Mouse (Mus musculus): Measurements from ENCODE around the gene Chchd2. TPM values are rescaled to one million over a fixed set of nuclear protein-coding genes. Genes with fewer than 3 reads are reported as not detected.

Gene Chchd2
- total and polyA plus RNA-seq, 3 experiments: 78.3 to 586 (median 342) TPM

GRCm38 (mm10) chr5:129886271-129886670 lies 999 bp downstream of the Chchd2 start:
- no peaks in the 10 kb centered on the region for H3K9me3 ChIP-seq (replicated peaks)
- peak overlapping the region; percentile 80 for H3K4me3 ChIP-seq (ENCODE audit: low read depth, low read length)
- ATAC-seq (ENCODE audit: extremely low read depth, insufficient number of reproducible peaks, low FRiP score, poor library complexity, severe bottlenecking) (no peak), DNase-seq (ENCODE audit: low spot score) (peak; percentile 36)
- TF ChIP-seq TAL1 (conservative IDR thresholded peaks at IDR 0.05; ENCODE audit: low read depth, low read length): no peak
- TF ChIP-seq POLR2AphosphoS5 (IDR thresholded peaks at IDR 0.05; ENCODE audit: insufficient replicate concordance, low read depth, low read length): no peak
- TF ChIP-seq GATA1 (IDR thresholded peaks at IDR 0.05; ENCODE audit: borderline replicate concordance, low read length): no peak
- no peak for TF ChIP-seq CTCF (IDR thresholded peaks at IDR 0.05; ENCODE audit: low read depth, low read length)
- no peak for TF ChIP-seq GATA2 (IDR thresholded peaks at IDR 0.05; ENCODE audit: borderline replicate concordance, low read depth, low read length)
- H3K27me3 ChIP-seq (ENCODE audit: insufficient read depth, low read length): no peaks in the 10 kb centered on the region
- H3K36me3 ChIP-seq (replicated peaks): peaks cover 40% of the 10 kb centered on the region
- H3K4me1 ChIP-seq (ENCODE audit: insufficient read depth, low read depth, low read length): peaks cover 25% of the 10 kb centered on the region

- H3K4me1 ChIP-seq (ENCODE audit: insufficient read depth, low read depth, low read length): peaks cover 10% of the 10 kb centered on the region; the same call in 1 of the 2 replicates
- no peak for DNase-seq (ENCODE audit: low spot score)
- no peaks in the 10 kb centered on the region for H3K9me3 ChIP-seq (replicated peaks)
- no peak overlapping the region for H3K4me3 ChIP-seq (ENCODE audit: low read depth, low read length)
- H3K36me3 ChIP-seq (replicated peaks): peaks cover 50% of the 10 kb centered on the region
- no peak for TF ChIP-seq GATA1 (IDR thresholded peaks at IDR 0.05; ENCODE audit: borderline replicate concordance, low read length)
- TF ChIP-seq GATA2 (IDR thresholded peaks at IDR 0.05; ENCODE audit: borderline replicate concordance, low read depth, low read length): no peak
- TF ChIP-seq TAL1 (conservative IDR thresholded peaks at IDR 0.05; ENCODE audit: low read depth, low read length): no peak
- no peak for TF ChIP-seq POLR2AphosphoS5 (IDR thresholded peaks at IDR 0.05; ENCODE audit: insufficient replicate concordance, low read depth, low read length)
- TF ChIP-seq CTCF (IDR thresholded peaks at IDR 0.05; ENCODE audit: low read depth, low read length): no peak
- H3K27me3 ChIP-seq (ENCODE audit: insufficient read depth, low read length): 0 out of 2 replicates have a peak, but pooled peaks cover under 1% of the 10 kb centered on the region
- ATAC-seq (ENCODE audit: extremely low read depth, insufficient number of reproducible peaks, low FRiP score, poor library complexity, severe bottlenecking): no peak
Measured at GRCm38 (mm10) chr5:129879888-129880287, 7.4 kb downstream of the Chchd2 start.

- DNase-seq (ENCODE audit: low spot score): no peak
- no peak overlapping the region for H3K4me3 ChIP-seq (ENCODE audit: low read depth, low read length)
- ATAC-seq (ENCODE audit: extremely low read depth, insufficient number of reproducible peaks, low FRiP score, poor library complexity, severe bottlenecking): no peak
Measured at GRCm38 (mm10) chr5:129878946-129879345, 8.3 kb downstream of the Chchd2 start.

GRCm38 (mm10) chr5:129877731-129878455 lies 9.4 kb downstream of the Chchd2 start:
- H3K4me3 ChIP-seq (ENCODE audit: low read depth, low read length): no peak overlapping the region
- TF ChIP-seq CTCF (IDR thresholded peaks at IDR 0.05; ENCODE audit: low read depth, low read length): no peak
- TF ChIP-seq GATA1 (IDR thresholded peaks at IDR 0.05; ENCODE audit: borderline replicate concordance, low read length): no peak
- no peak for TF ChIP-seq TAL1 (conservative IDR thresholded peaks at IDR 0.05; ENCODE audit: low read depth, low read length)
- TF ChIP-seq GATA2 (IDR thresholded peaks at IDR 0.05; ENCODE audit: borderline replicate concordance, low read depth, low read length): no peak
- TF ChIP-seq POLR2AphosphoS5 (IDR thresholded peaks at IDR 0.05; ENCODE audit: insufficient replicate concordance, low read depth, low read length): no peak
- H3K9me3 ChIP-seq (replicated peaks): no peaks in the 10 kb centered on the region
- H3K4me1 ChIP-seq (ENCODE audit: insufficient read depth, low read depth, low read length): peaks cover 5% of the 10 kb centered on the region
- H3K36me3 ChIP-seq (replicated peaks): peaks cover 34% of the 10 kb centered on the region
- peaks cover 11% of the 10 kb centered on the region for H3K27me3 ChIP-seq (ENCODE audit: insufficient read depth, low read length)
- no peak for ATAC-seq (ENCODE audit: extremely low read depth, insufficient number of reproducible peaks, low FRiP score, poor library complexity, severe bottlenecking)
- no peak for DNase-seq (ENCODE audit: low spot score)

More at GRCm38 (mm10) chr5:129878946-129879345, 8.3 kb downstream of the Chchd2 start:
- peaks cover 7% of the 10 kb centered on the region for H3K4me1 ChIP-seq (ENCODE audit: insufficient read depth, low read depth, low read length)
- H3K9me3 ChIP-seq (replicated peaks): no peaks in the 10 kb centered on the region
- peaks cover 41% of the 10 kb centered on the region for H3K36me3 ChIP-seq (replicated peaks)
- TF ChIP-seq TAL1 (conservative IDR thresholded peaks at IDR 0.05; ENCODE audit: low read depth, low read length): no peak
- TF ChIP-seq GATA1 (IDR thresholded peaks at IDR 0.05; ENCODE audit: borderline replicate concordance, low read length): no peak
- no peak for TF ChIP-seq POLR2AphosphoS5 (IDR thresholded peaks at IDR 0.05; ENCODE audit: insufficient replicate concordance, low read depth, low read length)
- TF ChIP-seq GATA2 (IDR thresholded peaks at IDR 0.05; ENCODE audit: borderline replicate concordance, low read depth, low read length): no peak
- peaks cover 4% of the 10 kb centered on the region for H3K27me3 ChIP-seq (ENCODE audit: insufficient read depth, low read length)

- TF ChIP-seq POLR2AphosphoS5 (IDR thresholded peaks at IDR 0.05; ENCODE audit: insufficient replicate concordance, low read depth, low read length): no peak
- TF ChIP-seq GATA2 (IDR thresholded peaks at IDR 0.05; ENCODE audit: borderline replicate concordance, low read depth, low read length): no peak
- no peak for TF ChIP-seq CTCF (IDR thresholded peaks at IDR 0.05; ENCODE audit: low read depth, low read length)
- no peak for TF ChIP-seq TAL1 (conservative IDR thresholded peaks at IDR 0.05; ENCODE audit: low read depth, low read length)
- no peak for TF ChIP-seq GATA1 (IDR thresholded peaks at IDR 0.05; ENCODE audit: borderline replicate concordance, low read length)
- Histone ChIP-seq H3K9me3 (replicated peaks) (no peaks in the 10 kb centered on the region), H3K36me3 (replicated peaks) (peaks cover 9% of the 10 kb centered on the region), H3K4me3 (ENCODE audit: low read depth, low read length) (no peak overlapping the region), H3K27me3 (ENCODE audit: insufficient read depth, low read length) (peaks cover 11% of the 10 kb centered on the region), H3K4me1 (ENCODE audit: insufficient read depth, low read depth, low read length) (peaks cover 5% of the 10 kb centered on the region)
- DNase-seq (ENCODE audit: low spot score) (no peak), ATAC-seq (ENCODE audit: extremely low read depth, insufficient number of reproducible peaks, low FRiP score, poor library complexity, severe bottlenecking) (no peak)
Measured at GRCm38 (mm10) chr5:129875098-129875497, 12.2 kb downstream of the Chchd2 start.

GRCm38 (mm10) chr5:129873942-129874341 lies 13.3 kb downstream of the Chchd2 start:
- DNase-seq (ENCODE audit: low spot score): no peak
- TF ChIP-seq CTCF (IDR thresholded peaks at IDR 0.05; ENCODE audit: low read depth, low read length) (no peak), TAL1 (conservative IDR thresholded peaks at IDR 0.05; ENCODE audit: low read depth, low read length) (no peak), GATA2 (IDR thresholded peaks at IDR 0.05; ENCODE audit: borderline replicate concordance, low read depth, low read length) (no peak), GATA1 (IDR thresholded peaks at IDR 0.05; ENCODE audit: borderline replicate concordance, low read length) (no peak)
- H3K4me3 ChIP-seq (ENCODE audit: low read depth, low read length): no peak overlapping the region
- peaks cover 15% of the 10 kb centered on the region for H3K27me3 ChIP-seq (ENCODE audit: insufficient read depth, low read length)
- no peak for ATAC-seq (ENCODE audit: extremely low read depth, insufficient number of reproducible peaks, low FRiP score, poor library complexity, severe bottlenecking)
- peaks cover 3% of the 10 kb centered on the region for H3K36me3 ChIP-seq (replicated peaks)
- H3K4me1 ChIP-seq (ENCODE audit: insufficient read depth, low read depth, low read length): peaks cover 5% of the 10 kb centered on the region
- H3K9me3 ChIP-seq (replicated peaks): no peaks in the 10 kb centered on the region

All from G1E (cell line).